Mouse (Mus musculus) monocyte, adult 2 months (primary cell): ENCODE measurements around the gene Zzef1.

Source experiments
- DNase-seq, 2 experiments: peaks; one replicate each; pipeline ENCODE4 v3.0.0; 2022; ENCODE audit warnings: low spot score in 2 of 2, low read depth in 1 of 2

The Zzef1 gene

DNA sequence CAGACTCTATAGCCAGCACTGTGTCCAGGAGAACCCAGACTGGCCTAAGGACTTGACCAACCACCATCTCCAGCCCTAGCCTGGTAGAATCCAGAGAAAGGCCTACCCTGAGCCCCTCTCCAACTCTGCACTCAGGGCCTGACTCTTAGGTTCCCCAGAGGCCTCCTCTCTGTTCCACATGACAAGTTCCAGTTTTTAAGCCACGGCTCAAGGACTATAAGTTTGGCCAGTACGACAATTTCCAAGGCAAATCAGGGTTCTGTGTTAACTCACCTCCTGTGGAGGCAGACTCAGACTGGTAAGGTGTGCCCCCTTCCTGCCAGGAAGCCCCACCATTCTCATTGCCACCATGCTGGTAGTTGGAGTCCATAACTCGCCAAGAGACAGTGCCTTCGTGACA is 158.2 kb downstream of the Zzef1 start:
- DNase-seq = no peak

DNA sequence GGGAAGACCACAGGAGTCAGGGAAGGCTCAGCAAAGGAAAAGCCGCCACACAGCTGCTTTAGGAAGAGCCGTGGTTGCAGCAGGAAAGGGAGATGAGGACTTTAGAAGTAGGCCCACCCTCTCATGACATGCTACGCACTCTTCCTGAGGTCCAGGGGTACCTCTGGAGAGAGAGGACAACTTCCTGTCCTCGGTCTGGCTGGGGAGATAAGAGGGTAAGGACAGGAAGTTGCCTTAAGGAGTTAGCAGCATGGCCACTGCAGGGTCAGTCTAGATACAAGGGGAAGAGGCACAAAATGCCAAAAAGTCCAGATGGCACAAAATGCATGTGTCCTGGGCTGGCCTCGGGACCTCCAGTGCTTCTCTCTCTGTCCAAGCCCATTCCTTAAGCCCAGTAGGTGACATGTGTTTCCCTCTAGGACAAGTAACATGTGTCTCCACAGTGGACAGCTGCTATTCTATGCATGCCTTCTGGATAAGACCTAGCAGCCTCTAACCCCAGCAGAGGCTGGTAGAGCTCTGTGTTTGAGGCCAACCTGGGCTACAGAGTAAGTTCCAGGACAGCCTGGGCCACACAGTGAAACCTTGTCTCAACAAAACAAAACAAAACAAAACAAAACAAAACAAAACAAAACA is 159.4 kb downstream of the Zzef1 start:
- DNase-seq = no peak

DNA sequence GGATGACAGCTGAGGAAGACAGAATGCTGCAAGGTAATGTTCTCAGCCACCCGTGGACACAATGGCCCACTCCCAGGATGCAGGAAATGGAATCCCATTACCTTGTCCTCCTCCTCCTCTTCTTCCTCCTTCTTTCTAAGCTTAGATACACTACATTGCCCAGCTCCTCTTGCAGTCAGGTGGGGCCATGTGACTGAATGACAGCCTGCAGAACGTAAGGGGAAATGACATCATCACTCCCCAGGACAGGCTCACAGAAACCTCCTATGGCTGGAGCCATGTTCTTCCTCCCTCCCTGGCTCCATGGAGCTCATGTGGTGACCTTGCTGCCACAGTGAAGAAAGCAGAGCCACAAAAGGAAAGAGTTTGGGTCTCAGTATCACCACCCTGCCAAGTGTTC is 161.3 kb downstream of the Zzef1 start:
- DNase-seq = no peak

DNA sequence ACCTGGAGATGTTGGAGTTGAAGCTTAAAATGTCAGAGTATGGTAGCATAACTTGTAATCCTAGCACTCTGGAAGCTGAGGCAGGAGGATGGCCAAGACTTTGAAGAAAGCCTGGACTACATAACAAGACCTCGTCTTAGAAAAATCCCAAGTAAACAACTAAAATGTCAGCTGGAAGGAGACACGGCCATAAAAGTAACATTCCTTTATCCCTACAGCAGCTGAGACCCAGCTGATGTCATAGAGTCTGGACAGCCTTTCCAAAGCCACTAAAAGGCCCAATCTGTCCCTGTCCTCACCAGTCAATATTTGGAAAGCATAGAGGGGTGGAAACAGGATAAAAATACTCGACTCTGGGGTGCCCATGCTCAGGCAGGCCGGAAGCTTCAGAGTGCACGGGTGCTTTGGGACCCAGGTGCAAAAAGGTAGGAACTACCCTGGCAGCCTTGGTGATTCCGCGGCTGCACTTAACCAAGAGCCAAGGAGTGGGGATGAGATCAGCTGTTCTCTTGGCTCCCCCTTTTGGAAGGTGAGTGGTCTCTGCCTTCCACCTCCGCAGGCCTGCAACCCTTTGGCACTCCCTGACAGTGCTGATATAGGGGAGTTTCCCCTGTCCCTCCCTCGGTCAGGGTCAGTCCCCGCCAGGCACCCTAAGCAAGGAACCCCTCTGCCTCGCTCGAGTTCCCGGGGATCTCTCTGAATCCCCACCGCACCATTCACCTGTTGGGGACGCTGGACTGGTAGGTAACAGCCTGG is 164.1 kb downstream of the Zzef1 start:
- no peak for DNase-seq

DNA sequence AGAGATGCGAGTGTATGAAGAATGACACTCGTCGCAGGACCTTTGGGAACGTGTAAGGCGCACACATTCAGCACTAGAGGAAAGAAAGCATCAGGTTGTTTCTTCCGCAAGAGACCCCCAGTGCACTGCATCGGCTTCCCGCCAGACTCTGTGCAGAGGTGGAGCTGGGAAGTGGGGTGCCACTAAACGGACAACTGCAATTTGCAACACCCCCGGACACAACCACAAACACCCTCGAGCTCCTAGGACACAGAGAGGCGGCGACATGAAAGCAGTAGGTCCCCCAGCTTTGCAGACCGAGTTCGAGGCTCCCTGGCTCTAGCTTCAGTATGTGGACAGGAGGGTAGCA is 164.7 kb downstream of the Zzef1 start:
- no peak for DNase-seq

DNA sequence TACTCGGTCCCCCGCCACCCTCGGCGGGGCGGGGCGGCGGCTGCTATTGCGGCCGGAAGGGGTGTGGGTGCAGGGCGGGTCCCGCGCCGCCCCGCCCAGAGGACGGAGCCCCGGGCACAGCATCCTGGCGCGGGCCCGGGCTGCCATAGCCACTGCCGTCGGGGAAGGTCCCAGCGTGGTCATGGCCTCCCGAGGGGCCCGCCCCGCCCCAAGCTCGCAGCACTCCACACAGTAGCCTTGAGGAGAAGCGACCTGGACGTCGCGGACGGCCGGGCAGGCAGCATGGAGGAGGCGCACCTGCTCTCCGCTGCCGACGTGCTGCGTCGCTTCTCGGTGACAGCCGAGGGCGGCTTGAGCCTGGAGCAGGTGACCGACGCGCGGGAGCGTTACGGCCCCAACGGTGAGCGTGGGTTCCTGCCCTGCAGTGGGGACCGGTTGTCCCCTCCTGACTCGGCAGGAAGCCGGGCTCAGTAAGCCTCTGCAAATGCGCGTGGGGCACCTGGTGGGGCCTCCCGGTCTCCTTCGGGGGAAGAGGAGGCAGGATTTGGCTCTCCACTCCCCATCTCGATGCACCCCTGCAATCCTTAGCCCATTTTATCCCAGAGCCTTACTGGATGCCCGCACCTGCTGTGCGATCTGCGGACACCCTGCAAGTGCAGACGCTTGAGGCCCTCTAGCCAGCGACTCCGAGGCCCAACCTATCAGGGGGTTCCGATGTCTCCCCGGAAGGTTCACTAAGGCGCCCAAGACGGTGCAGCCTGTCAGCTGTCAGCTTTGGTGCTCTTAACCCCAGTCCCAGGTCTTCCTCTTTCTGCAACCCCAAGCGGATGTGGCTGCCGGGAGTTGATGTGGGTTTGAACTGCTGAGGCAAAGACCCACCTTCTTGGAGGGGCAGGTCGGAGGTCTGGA is 165.3 kb downstream of the Zzef1 start, which contains the start of gene Atp2a3:
Atp2a3 (plus strand) TSS at position 98 of the 909 bp plus-strand sequence.
- DNase-seq = peak; percentile 39 to 51

DNA sequence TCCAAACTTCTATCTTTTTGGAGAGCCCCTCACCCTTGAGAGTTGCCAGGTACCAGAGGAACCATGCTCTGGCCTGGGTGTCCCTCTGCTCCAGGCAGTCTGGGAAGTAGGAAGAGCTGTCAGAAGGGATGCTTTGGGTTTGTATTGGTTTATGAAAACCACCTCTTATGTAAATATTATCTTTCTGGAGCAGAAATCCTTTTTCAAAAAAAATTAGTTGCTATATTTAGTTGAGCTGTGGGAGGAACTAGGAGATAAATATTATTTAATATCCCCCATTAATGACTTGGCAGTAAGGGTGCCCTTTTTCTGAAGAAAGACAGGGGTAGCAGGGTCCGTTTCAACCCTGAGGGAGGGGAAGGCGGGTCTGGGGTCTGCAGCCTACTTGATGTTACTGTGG is 166.4 kb downstream of the Zzef1 start:
- no peak for DNase-seq

DNA sequence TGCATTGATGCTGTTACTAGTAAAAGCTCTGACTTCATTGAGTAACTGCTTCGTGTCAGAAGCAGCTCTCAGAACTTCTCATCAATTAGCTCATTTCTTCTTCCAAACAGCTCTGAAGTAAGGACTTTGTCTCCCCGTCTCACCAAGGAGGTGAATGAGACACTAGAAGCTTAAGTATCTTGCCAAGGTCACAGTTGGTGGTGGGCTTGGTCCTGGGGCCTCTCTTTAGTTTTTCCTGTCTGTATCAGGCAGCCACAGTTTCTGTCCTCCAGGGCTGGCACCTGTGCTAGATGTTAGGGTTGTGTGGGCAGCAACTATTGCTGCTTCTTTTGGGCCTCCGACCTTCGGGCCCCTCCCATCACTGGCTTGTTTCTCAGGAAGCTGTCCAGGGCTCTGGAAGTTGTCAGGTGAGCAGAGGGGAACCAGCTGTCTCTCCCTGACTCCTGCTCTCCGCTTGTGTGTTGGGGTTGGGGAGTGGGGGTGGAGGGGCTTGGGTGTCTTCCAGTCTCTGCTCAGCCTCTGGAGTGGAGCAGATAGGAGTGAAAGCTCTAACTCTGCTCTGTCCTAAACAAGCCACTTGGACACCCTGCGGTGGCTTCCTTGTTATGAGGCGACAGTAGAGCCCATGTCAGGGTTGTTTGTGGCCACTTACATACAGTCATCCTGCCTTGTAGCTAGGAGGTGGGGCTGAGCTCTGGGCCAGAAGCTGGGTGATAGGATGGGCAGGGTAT is 167.2 kb downstream of the Zzef1 start:
- no peak for DNase-seq

DNA sequence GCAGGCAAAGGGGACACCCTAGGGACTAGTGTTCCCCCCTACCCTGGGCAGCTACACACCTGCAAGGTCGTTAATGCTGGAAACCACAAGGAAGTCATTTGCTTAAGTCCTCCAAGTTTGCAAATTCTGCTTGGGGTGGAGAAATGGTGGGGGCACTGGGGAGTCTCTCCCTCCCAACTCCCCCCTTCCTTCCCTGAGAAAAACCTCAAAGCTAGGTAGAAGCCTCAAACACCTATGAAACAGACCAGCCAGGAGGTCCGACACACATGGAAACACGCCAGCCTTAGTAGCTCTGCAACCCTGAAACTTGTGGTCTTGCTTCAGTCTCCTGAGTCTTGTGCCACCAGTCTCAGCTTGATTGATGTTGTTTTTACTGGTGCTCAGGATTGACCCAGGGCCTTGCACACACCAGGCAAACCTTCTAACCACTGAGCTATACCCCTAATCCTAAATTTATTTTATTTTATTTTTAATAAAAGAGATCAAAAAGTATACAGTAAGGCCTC is 167.8 kb downstream of the Zzef1 start:
- DNase-seq = no peak

DNA sequence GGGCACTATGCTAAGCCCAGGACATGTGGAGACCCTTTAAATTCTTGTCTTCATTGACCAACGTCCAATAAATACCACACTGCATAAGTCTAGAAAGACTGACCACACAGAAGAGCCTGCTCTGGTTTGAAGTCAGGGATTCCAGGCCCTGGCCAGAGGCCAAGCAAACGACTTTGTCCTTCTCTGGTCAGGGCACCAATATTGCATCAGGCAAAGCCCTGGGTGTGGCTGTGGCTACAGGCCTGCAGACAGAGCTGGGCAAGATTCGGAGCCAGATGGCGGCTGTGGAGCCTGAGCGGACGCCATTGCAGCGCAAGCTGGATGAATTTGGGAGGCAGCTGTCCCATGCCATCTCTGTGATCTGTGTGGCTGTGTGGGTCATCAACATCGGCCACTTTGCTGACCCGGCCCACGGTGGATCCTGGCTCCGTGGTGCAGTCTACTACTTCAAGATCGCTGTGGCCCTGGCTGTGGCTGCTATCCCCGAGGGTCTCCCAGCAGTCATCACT is 179.0 kb downstream of the Zzef1 start:
- DNase-seq = no peak
